Mouse (Mus musculus): ENCODE measurements around the gene Colca2.

DNA sequence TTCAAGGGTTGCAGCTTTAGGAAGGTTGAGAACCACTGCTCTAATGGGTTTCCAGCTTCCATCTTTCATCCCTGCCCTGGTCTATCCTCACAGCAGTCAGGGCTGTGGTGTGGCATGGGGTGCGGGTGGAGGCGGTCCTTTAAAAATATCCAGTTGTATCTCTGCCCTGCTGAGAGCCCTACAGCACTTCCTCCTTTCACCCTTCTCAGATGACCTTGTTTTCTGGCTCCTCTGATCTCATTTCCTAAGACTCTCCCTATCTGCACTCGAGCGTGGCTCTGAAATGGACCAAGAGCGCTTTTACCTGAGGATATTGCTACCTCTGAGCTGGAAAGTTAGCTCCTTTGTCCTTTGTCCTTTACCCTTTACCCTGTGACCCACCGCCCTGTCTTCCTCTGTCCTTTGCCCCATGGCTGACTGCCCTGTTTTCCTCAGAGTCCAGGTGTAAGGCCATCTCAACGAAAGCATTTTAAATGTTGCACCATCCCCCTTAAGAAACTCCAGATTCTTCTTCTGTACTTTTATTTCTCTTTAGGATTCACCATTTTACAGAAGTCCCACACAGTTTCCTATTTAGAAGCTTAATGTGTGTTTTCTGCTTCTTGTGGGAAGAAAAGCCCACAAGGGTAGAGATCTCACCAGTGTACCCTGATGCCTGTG lies 46.2 kb upstream of the Colca2 start:
- TF ChIP-seq CTCF (IDR thresholded peaks at IDR 0.05; ENCODE audit: low read depth, low read length) (no peak), GATA1 (IDR thresholded peaks at IDR 0.05; ENCODE audit: borderline replicate concordance, low read length) (no peak), TAL1 (conservative IDR thresholded peaks at IDR 0.05; ENCODE audit: low read depth, low read length) (no peak), POLR2AphosphoS5 (IDR thresholded peaks at IDR 0.05; ENCODE audit: insufficient replicate concordance, low read depth, low read length) (no peak), GATA2 (IDR thresholded peaks at IDR 0.05; ENCODE audit: borderline replicate concordance, low read depth, low read length) (no peak)
